Mouse (Mus musculus): Measurements from ENCODE around the gene 1700067K01Rik.
A peak's percentile ranks its signal among the peaks of the same experiment; 100 is the strongest.
"Not testable (repeated sequence)": the region's sequence is repeated elsewhere in the genome, so short reads cannot be mapped to it uniquely, and the experiment has no call there.

Gene 1700067K01Rik

GRCm38 (mm10) chr8:83983222-83983621 is 18.1 kb upstream of the 1700067K01Rik start:
- DNase-seq = not testable (repeated sequence)

GRCm38 (mm10) chr8:83989243-83989642 is 12.1 kb upstream of the 1700067K01Rik start:
- no peak for DNase-seq

- DNase-seq = no peak
Measured at GRCm38 (mm10) chr8:83990170-83990569, 11.1 kb upstream of the 1700067K01Rik start.

GRCm38 (mm10) chr8:83992488-83992887 is 8.8 kb upstream of the 1700067K01Rik start:
- DNase-seq = no peak

GRCm38 (mm10) chr8:83994030-83994429 is 7.3 kb upstream of the 1700067K01Rik start:
- DNase-seq = no peak

GRCm38 (mm10) chr8:83995973-83996372 is 5.3 kb upstream of the 1700067K01Rik start:
- peak in 1 of 2 experiments; percentile 47 for DNase-seq

- peak; percentile 84 to 94 for DNase-seq
Measured at GRCm38 (mm10) chr8:83996567-83997505, 4.5 kb upstream of the 1700067K01Rik start.

GRCm38 (mm10) chr8:83997511-83998141 is 3.7 kb upstream of the 1700067K01Rik start, which contains the start of gene Samd1:
TSS of gene Samd1 (plus strand) at chr8:83997672.
- peak; percentile 74 to 77 for DNase-seq

- peak; percentile 68 to 69 for DNase-seq
Measured at GRCm38 (mm10) chr8:83998231-83999056, 2.9 kb upstream of the 1700067K01Rik start.

DNA sequence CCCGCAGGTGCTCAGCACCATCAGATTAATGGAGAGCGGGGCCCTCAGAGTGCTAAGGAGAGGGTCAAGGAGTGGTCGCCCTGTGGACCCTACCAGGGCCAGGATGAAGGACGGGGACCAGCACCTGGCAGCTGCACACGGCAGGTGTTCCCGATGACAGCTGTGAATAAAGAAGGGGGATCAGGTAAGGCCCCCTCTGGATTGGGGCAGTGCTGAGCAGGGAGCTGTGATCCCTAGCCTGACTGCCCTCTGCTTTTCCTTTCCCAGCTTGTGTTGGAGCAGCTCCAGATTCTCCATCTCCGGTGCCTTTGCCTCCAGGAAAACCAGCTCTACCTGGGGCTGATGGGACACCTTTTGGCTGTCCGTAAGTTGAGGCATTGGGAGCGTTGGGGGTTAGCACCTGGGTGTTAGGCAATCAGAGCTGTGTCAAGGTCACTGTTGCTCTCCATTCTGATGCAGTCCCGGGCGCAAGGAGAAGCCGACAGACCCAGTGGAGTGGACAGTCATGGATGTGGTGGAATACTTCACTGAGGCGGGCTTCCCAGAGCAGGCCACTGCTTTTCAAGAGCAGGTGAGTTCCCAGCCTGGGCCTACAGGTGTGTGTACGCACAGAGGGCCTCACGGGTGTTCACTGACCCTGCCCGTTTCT is 2.1 kb upstream of the 1700067K01Rik start:
- peak in 1 of 2 experiments; percentile 49 for DNase-seq

- no peak for DNase-seq
Measured at GRCm38 (mm10) chr8:83999825-84000224, 1.5 kb upstream of the 1700067K01Rik start.

DNA sequence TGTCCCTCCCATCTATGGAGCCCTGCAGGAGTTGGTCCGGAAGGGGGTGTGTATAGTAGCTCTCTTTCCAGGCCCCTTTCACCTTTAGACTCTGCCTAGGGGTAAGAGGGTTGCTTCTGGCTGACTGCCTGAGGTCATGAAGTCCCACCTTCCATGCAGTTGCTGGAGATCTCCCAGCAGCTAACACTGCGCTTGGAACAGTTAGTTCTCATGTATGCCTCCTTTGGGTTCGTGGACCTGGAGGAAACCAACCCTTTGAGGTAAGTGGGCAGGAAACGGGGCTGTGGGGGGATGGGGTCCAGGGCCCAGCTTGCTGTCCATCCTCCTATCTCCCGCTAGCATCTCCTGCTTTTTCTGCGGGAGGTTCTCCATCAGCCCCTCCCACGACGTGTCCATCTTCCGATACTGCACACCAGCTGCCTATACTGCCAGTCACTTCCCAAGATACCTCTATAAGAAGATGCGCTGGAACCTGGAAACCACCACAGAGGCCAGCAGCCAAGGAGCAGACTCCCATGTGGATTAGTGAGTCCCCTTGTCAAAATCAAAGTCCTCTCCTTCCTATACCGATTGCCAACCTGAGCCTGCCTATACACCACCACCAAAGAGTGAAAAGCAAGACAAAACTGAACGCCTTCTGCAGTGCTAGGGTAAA is 1.8 kb downstream of the 1700067K01Rik start:
- DNase-seq = no peak

GRCm38 (mm10) chr8:84003612-84004246 is 2.4 kb downstream of the 1700067K01Rik start:
- no peak for DNase-seq

- DNase-seq = peak; percentile 94 to 96
Measured at GRCm38 (mm10) chr8:84004533-84005201, 3.4 kb downstream of the 1700067K01Rik start.

DNA sequence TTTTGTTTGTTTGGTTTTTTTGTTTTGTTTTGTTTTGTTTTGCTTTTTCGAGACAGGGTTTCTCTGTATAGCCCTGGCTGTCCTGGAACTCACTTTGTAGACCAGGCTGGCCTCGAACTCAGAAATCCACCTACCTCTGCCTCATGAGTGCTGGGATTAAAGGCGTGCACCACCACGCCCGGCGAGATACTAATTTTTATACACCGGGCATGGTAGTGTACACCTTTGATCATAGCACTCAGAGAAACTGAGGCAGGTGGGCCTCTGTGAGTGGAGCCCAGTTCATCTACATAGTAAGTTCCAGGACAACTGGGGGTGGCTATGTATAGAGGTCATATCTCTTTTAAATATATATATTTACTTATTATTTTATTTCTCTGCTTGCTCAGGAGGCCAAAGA is 4.2 kb downstream of the 1700067K01Rik start:
- not testable (repeated sequence) for DNase-seq

DNA sequence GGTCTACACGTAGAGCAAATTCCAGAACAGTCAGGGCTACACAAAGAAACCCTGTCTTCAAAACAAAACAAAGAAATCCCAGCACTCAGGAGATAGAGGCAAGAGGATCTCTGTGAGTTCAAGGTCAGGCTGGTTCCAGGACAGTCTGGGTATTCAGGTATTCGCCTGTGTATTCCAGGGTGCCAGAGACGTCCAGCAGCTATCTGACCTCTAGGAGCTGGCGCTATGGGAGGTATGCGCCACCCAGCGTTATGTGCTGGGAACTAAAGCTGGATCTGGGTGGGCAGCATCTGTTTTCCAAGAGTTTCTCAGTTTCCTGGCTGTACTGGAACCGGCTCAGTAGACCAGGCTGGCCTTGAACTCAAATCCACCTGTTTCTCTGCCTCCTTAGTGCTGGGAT is 7.1 kb downstream of the 1700067K01Rik start:
- DNase-seq = no peak

GRCm38 (mm10) chr8:84009876-84010275 is 8.6 kb downstream of the 1700067K01Rik start:
- DNase-seq = peak; percentile 88 to 93

- peak; percentile 79 to 90 for DNase-seq
Measured at GRCm38 (mm10) chr8:84010625-84011611, 9.6 kb downstream of the 1700067K01Rik start.
